Mouse (Mus musculus): Measurements from ENCODE around the gene Cst11. TPM values are rescaled to one million over a fixed set of nuclear protein-coding genes. Genes with fewer than 3 reads are reported as not detected.
"Not testable (repeated sequence)": the region's sequence is repeated elsewhere in the genome, so short reads cannot be mapped to it uniquely, and the experiment has no call there.

The Cst11 gene
- total RNA-seq (2021) = not detected
- long read RNA-seq = 0 reads

GRCm38 (mm10) chr2:148771397-148771796, at the start of gene Cst11:
Gene Cst11, minus strand, starts transcription at chr2:148771497.
- not testable (repeated sequence) for DNase-seq (ENCODE audit: low spot score in 2 of 2)

GRCm38 (mm10) chr2:148819909-148820308, 48.6 kb upstream of the Cst11 start, which contains the start of gene Cst13:
Gene Cst13, plus strand, starts transcription at chr2:148820081.
- no peak for DNase-seq (ENCODE audit: low spot score in 2 of 2)

- DNase-seq (ENCODE audit: low spot score in 2 of 2) = no peak
Observed at GRCm38 (mm10) chr2:148806696-148807095, 35.4 kb upstream of the Cst11 start.

GRCm38 (mm10) chr2:148801491-148801921, 30.2 kb upstream of the Cst11 start:
- DNase-seq (ENCODE audit: low spot score in 2 of 2) = peak; percentile 11 to 60

- no peak for DNase-seq (ENCODE audit: low spot score in 2 of 2)
Observed at GRCm38 (mm10) chr2:148798485-148798884, 27.2 kb upstream of the Cst11 start, which contains the start of gene Cst8. Gene Cst8, plus strand, starts transcription at chr2:148798785.

DNA sequence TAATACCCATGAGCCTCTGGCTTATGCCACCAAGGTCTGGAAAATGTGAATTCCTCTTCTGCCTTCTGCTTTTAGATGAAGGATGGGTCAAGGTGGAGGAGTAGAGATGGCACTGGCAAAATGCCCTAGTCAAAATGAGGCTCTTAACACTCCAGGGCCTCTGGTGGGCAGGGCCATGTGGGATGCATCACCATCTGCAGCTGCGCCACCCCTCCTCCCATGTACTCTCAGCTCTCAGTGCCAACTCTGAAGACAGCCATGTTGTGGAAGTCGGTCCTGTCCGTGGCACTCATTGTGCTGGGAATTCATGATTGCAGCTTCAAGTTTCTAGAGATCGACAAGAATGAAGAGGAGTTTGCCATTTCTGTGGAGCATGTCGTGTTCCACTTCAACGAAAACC, 17.8 kb upstream of the Cst11 start, which contains the start of gene Cst12:
Cst12 (plus strand) TSS at position 220 of the 400 bp plus-strand sequence.
- peak in 1 of 2 experiments; percentile 10 for DNase-seq (ENCODE audit: low spot score in 2 of 2)

DNA sequence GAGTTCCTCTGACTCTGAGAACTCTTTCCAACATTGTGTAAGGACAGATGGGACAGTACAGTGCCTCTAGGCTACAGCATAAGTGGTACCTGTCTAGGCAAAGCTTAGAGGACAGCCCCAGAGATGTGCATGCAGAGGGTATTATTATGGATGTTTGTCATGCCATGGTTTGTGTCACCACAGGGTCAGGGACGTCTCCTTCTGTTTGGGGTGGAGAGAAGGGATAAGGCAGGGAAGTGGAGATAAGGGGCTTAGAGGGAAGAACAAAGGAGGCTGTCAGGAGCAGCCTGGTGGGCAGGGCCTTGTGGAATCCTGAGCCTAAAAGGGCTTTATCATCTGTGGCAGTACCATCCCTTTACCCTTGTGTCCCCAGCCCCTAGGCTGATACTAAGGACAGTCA, 10.4 kb upstream of the Cst11 start, which contains the start of gene 8030411F24Rik:
8030411F24Rik (plus strand) TSS at position 301 of the 400 bp plus-strand sequence.
- no peak for DNase-seq (ENCODE audit: low spot score in 2 of 2)

DNA sequence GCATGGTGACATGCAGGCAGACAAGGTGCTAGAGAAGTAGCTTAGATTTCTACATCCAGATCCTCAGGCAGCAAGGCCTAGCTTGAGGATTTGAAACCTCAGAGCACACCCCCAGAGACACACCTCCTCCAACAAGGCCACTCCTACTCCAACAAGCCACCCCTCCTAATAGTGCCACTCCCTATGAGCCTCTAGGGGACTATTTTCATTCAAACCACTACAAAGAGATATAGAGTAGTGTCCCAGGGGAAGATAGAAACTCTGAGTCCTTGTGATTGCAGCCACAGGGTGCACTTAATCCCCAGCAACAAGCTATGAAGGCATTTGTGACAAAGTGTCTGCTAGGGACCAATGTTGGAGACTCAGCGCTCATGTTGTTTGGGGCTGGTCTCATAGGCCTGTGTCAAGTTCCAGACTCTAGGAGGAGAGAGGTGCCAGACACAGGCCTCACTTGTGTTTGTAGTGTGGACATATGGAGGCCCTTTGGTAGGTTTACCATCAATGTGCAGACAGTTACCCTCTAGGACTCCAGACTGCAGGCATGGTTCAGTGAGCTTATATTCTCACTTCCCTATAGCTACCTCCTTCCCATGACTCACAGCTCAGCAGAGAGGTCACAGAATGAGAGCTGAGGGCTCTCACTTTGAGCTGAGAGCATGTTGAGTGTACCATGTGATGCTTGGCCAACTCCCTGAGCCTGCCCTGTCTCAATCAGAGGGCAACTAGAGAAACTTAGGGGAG, 7.5 kb downstream of the Cst11 start:
- no peak for DNase-seq (ENCODE audit: low spot score in 2 of 2)

- no peak for DNase-seq (ENCODE audit: low spot score in 2 of 2)
Observed at GRCm38 (mm10) chr2:148754310-148754846, 16.9 kb downstream of the Cst11 start.

- DNase-seq (ENCODE audit: low spot score in 2 of 2) = peak; percentile 40 to 91
Observed at GRCm38 (mm10) chr2:148751893-148752813, 19.1 kb downstream of the Cst11 start.

- no peak for DNase-seq (ENCODE audit: low spot score in 2 of 2)
Observed at GRCm38 (mm10) chr2:148750058-148750457, 21.2 kb downstream of the Cst11 start, which contains the start of gene Cstl1. Gene Cstl1, plus strand, starts transcription at chr2:148750358.

DNA sequence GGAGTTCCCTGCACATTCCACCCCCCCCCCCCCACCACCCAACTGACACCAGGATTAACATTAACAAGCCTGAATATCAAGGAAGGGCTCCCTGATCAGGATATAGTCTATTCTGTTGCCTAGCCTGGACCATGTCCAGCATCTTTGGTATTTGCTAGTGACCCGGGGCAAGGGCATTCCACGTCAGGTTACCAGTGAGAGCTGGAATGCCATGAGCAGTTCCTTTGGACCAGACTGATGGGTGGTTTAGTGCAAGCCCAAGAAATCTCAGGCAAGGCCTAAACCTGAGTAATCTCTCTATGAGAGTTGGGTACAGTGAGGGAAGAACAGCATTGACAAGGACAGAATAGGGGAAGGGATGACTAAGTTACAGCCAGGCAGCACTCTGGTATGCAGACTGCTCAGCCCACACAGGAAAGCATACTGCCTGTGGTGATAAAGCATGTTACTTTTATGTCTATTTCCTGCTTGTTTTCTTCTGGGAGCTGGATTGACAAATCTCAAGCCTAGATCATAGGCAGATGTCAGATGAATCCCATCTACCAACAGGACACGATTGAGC, 27.4 kb downstream of the Cst11 start:
- DNase-seq (ENCODE audit: low spot score in 2 of 2) = no peak

DNA sequence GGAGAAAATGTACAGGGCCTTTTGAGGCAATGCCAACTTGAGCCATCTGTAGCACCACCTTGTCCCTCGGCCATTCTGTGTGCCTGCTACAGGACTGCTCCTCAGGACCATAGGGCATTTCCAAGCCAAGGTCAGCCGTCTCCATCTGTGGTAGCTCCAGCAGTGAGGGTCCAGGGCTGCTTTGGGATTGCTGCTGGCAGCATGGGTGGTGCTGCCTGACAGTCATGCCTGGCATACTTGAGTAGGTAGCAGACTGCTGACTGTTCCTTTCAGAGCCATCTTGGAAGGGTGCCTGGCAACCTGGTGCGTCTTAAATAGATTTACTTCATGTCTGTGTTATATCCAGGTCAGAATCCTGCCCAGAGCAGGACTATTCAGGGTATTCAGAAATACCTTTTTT, 28.3 kb downstream of the Cst11 start:
- DNase-seq (ENCODE audit: low spot score in 2 of 2) = peak in 1 of 2 experiments; percentile 56

DNA sequence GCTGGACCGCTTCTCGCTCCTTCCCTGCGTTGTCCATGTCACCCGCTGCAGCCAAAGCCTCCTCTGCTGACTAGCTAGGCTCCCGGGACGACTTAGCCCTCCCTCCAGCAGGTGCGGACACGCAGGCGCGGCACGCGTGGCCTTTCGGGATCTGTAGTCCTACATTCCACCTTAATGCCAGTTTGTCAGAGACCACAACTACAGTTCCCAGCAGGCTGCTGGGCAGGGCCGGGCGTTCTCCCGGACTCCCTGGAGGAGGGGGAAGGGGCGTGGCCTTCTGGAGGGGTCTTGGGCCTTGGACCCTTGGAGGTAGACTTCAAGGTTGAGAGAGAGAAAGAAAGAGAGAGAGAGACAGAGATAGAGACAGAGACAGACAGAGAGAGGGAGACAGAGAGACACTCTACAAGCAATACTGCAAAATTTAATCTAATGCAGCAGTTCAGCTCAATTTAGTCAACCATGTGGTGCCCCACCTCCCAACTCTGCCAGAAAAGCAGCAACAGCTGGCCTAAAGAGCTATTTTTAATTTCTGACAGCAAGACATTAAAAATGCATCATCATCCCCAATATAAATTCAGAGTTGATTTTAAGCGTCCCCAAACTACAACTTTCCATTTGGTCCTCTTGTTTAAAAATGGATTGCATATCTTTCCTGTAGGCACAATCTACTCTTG, 38.8 kb downstream of the Cst11 start, which contains the start of gene Napb:
Napb (minus strand) TSS at position 141 of the 674 bp plus-strand sequence.
- peak; percentile 96 to 97 for DNase-seq (ENCODE audit: low spot score in 2 of 2)

GRCm38 (mm10) chr2:148731614-148732326, 39.5 kb downstream of the Cst11 start:
- no peak for DNase-seq (ENCODE audit: low spot score in 2 of 2)

DNA sequence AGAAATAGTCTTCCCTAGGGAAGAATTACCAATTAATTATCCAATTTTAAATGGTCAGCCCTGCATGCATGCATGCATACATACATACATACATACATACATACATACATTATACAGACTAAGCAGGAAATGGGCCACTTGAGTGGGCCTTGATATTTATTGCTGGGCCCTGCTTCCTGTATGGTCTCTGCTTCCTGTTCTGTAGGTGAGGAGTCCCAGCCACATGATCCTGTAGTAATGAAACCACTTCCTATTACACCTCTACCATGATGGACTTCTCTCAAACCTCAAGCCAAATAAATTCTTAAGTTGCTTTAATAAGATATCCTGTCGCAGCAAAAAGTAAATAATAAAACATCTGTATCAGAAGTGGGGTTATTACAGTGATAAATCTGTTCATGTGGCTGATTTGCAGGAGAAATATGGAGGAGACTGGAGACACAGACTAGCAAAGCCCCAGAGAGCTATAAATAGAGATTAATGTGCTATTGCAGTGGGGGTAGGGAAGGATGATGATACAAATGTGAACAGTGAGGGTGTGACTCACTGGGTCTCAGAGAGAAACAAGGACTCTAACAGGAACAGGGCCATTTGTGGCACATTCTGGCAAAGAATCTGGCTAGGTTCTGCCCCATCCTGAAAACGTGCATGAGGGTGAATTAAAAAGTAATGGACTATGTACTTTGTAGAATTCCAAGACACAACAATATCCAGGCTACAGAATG, 51.9 kb downstream of the Cst11 start:
- no peak for DNase-seq (ENCODE audit: low spot score in 2 of 2)

All from layer of hippocampus, adult 18-20 months (tissue).